Mouse (Mus musculus) CH12F3 (cell line): Measurements from ENCODE around the gene Cxcl17.
"Not testable (repeated sequence)": the region's sequence is repeated elsewhere in the genome, so short reads cannot be mapped to it uniquely, and the experiment has no call there.

ENCODE experiments used
- in situ Hi-C: fragments of 300-500 bp; cut with MboI; formaldehyde crosslinking; loops from 2 replicates; pipeline ENCODE4 v1.14.3; 2020; ENCODE audit warnings: low sequenced_read_pairs

Gene Cxcl17

DNA sequence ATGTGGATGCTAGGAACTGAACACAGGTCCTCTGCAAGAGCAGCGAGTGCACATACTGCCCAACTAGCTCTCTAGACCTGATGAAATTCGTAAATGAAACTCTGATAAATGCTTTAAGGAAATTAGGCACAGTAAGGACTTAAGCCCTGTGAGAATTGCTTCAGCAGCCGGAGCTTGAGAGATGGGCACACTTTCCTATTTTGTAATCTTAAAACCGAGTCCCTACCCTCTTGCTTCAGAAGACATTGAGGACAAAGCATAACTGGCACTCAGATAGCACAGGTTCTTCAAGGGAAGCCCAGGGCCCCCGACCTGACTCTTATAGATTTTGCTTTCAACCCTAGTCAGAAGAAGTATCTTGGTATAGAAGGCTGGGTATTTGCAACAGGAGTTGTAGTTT lies 14.5 kb upstream of the Cxcl17 start:
- in situ Hi-C loops, result loop anchor here (5.0 to 10.0 kb wide), 2 partner anchors 50 to 178 kb away; partner anchors contain the start of gene Ceacam1

DNA sequence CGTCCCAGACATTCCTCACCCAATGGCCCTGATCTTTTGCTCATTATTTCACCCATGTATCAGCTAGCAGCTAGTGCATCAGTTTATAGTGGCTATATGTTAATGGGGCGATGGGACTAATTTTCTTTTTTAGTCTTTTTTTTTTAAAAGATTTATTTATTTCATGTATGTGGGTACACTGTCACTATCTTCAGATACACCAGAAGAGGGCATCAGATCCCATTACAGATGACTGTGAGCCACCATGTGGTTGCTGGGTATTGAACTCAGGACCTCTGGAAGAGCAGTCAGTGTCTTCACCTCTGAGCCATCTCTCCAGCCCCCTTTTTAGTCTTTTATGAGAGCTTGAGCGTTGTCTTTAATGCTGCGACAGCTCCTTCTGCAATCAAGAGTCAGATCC lies 13.7 kb upstream of the Cxcl17 start:
- in situ Hi-C loops, result loop anchor here (5.0 to 10.0 kb wide), 2 partner anchors 51 to 178 kb away; partner anchors contain the start of gene Ceacam1

DNA sequence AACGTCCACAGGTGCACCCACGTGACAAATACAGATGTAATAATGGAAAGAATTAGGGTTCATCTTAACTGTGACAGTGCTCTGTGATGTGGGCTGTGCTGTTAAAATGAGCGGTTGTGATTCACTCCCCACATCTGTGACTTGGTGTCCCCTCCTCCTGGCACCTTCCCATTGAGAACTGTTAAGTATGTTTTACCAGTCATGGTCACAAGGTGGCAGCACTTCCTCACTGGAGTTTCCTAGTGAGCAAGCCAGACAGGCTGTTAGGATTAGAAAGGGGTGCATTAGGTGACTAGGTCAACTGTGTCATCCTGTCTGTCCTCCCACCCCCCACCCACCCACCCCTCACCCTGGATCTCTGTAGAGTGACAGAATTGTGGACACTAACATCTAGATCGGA lies 11.7 kb upstream of the Cxcl17 start:
- in situ Hi-C loops, result loop anchor here (10.0 kb wide), 1 partner anchor 180 kb away; no protein-coding TSS in a partner anchor

DNA sequence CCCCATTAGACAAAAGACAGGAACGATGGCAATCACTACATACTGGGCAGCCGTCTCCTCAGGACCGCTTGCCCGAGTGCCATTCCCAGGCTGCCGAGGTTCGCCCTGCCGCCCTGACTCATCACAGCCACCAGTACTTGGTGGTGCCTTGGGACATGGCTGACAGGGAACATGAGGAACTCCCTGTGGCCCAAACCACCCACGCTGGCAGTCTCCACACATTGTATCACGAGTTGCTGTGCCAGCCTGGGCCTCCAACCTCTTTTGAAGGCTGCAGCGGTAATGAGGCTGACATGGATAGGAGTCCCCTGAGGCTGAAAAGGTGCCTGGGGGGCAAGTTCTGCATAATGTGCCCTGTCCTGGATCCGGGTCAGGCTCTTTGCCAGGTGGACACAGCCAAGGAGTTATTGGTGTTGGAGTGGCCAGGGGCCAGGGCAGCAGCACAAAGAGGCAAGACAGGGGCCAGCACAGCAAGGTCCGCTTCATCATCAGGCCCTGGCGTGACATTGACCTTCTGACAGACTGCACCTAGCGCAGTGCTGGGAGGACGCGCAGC lies 9.7 kb upstream of the Cxcl17 start:
- in situ Hi-C loops, result loop anchor here (10.0 kb wide), 1 partner anchor 182 kb away; no protein-coding TSS in a partner anchor

DNA sequence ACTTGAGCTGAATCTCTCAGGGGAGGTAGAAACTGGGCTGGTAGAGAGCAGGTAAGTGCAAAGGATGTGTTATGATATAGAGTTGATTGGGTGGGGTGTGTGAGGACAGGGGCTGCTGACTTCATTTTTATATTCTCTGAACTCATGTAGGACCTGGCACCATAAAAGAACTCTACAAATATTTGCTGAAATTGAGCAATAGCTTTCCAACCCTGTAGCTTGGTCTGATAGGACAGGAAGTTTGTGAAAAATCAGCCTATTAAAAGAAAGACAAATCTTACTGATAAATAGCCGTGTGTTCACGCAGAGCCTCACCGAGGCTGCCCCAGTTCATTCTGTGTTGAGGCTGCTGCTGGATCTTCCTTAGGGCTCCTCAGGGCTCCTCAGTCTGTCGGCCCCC lies 7.3 kb upstream of the Cxcl17 start:
- in situ Hi-C loops, result loop anchor here (10.0 kb wide), 1 partner anchor 185 kb away; no protein-coding TSS in a partner anchor

DNA sequence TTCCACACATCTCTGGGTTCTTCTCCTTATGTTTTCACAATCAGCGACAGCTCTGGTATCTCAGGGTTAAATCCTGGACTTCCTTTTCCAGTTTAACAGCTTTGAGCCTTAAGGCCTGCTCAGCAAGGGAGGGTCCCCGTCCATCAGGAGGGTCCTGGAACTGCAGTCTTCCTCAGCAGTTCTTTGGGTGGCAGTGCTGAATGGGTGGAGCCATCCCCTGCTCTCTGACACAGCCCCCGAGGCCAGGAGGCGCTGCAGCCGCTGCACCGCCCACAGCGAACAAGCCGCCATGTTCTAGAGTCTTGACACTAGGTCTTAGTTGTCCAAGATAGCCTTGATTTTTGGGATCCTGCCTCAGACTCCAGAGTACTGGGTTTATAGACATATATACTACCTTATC lies 6.8 kb upstream of the Cxcl17 start:
- in situ Hi-C loops, result no loop called here

DNA sequence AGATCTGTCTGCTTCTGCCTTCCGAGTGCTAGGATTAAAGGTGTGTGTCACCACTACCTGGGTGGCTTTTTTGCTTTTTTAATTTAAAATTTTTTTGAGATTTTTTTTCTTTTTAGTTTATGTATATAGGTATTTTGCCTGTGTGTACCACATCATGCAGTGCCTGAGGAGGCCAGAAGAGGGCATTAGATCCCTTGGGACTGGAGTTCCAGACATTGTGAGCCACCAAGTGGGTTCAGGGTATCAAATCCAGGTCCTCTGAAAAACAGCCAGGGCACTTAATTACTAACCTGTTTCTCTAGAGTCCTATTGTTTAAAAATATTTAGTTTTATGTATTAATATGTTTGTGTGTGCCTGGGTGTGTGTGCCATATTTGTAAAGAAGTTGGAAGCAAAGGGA lies 4.9 kb upstream of the Cxcl17 start:
- in situ Hi-C loops, result no loop called here

DNA sequence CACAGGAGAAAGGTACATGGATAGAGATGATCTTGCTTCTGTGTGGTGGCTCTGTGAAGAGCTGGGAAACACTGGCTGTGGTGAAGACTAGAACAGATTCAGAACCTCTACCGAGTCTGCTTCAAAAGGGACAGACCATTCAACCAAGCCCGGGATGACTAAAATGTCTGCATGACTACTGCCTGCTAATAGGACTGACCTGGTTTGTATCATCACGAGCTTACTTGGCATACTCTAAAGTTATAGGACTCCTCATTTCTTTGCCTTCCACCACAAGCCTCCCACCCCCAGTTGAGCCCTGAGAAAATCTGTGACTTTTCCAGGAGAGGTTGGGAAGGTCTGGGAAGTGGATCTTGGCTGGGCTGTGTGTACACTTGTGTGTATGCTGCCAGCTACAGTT lies 825 bp downstream of the Cxcl17 start:
- in situ Hi-C loops, result no loop called here

DNA sequence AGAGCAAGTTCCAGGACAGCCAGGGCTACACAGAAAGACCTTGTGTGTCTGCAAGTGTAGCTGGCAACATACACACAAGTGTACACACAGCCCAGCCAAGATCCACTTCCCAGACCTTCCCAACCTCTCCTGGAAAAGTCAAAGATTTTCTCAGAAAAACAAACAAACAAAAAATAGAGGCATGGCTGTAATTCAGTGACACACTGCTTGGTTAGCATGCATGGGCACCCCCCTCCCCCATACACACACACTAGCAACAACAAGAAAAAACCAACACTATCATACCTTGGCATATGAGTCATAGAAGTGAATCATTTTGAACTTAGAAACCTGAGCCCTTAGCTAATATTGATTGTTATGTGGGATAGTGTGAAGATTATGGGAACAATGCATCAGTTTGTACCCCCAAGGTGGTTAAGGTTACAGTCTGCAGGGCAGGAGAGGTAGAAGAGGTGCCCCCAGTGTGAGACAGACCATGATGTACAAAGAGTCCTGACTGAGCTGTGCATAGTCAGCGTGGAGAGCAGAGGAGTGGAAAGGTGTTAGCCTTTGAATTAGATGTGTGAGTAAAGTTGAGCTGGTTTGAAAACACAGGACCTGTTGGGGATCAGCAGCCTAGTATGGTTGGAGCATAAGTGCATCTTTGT lies 1.6 kb downstream of the Cxcl17 start:
- in situ Hi-C loops, result no loop called here

DNA sequence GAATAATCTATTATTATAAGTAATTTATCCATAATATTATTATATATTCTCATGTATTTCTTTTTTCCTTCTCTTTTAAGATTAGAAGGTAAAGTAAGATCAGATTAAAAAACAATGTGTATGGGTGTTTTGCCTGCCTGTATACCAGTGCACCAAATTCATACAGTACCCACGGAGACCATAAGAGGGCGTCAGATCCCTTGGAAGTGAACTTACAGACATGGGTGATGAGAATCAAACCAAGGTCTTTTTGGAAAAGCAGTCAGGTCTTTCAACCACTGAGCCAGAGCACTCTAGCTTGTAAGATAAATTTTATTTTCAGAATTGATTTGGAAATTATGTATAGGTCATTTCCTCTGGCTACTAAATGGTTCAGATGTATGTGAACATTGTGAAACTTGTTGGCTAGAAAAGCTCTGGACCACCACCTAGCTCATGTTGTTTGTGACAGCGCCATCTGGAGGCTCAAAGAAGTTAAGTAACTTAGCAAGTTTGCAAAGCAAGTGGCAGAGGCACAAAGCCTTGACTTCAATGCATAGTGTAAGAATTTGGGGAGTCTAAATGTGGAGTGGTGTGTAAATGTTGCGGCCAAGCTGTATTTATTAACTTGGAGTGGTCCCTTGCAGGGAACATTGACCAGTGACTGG lies 3.4 kb downstream of the Cxcl17 start:
- in situ Hi-C loops, result no loop called here

DNA sequence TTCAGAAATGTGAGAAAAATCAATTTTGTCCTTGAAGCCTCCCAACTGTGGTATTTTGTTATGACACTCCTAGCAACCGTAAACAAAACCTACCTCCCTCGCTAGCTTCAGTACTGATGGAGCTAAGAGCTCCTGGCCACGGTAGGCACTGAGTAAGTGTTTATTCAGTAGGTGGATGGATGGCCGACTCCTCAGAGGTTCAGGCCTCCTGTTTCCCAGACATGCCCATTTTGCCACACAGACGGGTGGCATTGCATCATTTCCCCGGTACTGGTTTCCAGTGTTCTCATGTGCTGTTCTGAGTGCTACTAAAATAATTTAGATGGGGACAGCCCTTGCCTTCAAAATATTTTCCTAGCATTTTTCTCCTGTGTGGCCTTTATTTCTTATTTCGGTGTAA lies 6.2 kb downstream of the Cxcl17 start:
- in situ Hi-C loops, result no loop called here

DNA sequence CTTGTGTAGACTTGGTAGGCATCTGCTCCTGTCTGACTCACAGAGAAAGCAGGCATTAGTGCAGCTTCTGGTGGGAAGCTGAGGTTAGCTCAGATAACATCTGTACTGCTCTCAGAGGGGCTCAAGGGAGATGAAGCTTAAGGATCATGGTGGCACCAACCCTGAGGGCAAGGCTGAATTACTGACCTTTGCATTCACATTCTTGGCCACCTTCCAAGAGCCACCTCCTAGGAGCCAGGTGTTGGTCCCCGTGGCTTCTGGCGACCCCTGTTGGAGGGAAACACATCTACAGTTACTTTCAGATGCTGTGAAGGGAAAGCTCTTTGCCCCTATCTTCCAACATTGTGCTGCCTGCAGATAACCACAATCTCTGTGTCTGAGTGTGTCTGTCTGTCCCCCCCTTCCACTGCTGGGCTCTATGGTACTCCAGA lies 10.0 kb downstream of the Cxcl17 start:
- in situ Hi-C loops, result no loop called here

DNA sequence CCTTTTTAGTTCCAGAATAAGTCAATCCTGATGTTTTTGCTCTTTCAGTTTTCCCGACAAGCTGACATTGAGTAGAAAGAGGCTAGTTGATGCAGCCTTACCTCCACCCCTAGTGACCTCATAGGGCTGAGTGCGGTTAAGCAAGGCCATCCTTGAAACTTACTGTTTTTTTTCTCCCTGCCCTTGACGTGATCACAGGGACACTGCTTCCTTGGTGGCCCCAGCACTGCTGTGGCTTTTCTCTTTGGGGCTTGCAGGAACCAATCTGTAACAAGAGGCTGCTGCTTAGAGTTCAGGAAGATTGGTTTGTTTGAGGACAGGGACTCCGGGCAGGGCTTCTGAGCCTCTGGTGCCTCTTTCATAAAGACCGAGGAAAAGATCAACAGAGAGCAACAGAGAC lies 10.7 kb downstream of the Cxcl17 start:
- in situ Hi-C loops, result no loop called here

DNA sequence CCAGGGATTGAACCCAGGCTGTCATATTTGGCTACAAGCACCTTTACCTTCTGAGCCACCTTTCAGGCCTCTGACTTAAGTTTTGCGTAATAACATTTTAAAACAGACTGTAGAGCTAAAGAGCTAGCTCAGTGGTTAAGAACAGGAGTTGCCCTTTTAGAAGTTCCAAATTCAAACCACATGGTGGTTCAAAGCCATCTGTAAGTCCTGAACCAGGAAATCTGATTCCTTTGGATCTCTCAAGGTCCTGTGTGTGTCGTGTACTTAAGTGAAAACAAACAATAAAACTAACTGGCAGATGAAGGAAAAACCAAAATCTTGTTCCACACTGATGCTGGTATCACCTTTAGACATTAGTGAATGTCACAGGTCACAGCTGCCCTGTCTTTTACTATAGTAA lies 11.1 kb downstream of the Cxcl17 start:
- in situ Hi-C loops, result no loop called here

DNA sequence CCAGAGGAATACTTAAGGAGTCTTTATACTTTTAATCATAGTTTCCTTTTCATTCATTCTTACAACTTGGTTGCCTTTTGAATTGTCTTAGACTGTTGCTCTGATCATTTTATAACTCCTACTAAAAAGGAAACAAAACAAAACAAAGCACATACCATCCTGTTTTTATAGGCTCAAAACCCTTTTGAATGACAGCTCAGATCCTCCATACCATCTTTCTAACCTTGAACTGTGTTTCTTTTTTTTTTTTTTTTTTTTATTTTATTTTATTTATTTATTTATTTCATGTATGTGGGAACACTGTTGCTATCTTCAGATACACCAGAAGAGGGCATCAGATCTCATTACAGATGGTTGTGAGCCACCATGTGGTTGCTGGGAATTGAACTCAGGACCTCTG lies 13.7 kb downstream of the Cxcl17 start:
- in situ Hi-C loops, result not testable (repeated sequence)

DNA sequence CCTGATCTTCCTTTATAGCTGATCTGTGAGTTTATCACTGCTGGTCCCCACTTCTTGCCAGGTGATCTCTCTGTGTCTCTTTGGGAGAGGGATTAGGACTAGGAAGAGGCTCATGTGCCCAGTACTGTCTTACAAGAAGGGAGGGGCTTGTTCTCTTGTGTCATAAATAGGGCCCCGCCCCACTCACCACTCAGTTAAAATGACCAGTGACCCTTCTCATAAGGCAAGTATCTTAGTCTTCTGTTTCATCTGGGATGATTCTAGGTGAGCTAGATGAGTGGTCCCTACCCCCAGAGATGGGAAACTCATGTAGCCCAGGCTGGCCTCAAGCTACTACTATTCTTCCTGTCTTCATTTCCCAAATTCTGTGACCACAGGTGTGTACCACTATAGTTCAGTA lies 14.1 kb downstream of the Cxcl17 start, which contains the start of gene Lipe:
TSS of gene Lipe (minus strand) at position 101 of the 400 bp plus-strand sequence.
- in situ Hi-C loops, result no loop called here

DNA sequence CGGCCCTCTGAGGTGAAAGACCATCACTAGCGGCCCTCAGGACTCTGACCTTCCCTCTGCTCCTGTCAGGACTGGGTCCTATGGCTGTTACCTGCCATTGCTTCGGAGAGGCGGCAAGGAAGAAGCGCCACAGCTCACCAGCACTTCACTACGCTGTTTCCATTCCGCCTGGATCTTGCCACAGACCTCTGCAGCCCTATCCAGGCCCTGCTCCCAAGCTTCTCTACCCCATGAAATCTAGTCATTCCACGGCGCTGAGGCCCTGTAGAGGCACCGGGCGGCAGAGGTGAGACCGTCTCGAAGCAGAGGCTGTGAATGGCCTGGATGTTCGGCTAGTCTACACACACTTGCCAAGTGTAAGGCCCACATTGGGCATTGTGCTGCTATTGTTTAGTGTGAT lies 16.1 kb downstream of the Cxcl17 start:
- in situ Hi-C loops, result no loop called here

DNA sequence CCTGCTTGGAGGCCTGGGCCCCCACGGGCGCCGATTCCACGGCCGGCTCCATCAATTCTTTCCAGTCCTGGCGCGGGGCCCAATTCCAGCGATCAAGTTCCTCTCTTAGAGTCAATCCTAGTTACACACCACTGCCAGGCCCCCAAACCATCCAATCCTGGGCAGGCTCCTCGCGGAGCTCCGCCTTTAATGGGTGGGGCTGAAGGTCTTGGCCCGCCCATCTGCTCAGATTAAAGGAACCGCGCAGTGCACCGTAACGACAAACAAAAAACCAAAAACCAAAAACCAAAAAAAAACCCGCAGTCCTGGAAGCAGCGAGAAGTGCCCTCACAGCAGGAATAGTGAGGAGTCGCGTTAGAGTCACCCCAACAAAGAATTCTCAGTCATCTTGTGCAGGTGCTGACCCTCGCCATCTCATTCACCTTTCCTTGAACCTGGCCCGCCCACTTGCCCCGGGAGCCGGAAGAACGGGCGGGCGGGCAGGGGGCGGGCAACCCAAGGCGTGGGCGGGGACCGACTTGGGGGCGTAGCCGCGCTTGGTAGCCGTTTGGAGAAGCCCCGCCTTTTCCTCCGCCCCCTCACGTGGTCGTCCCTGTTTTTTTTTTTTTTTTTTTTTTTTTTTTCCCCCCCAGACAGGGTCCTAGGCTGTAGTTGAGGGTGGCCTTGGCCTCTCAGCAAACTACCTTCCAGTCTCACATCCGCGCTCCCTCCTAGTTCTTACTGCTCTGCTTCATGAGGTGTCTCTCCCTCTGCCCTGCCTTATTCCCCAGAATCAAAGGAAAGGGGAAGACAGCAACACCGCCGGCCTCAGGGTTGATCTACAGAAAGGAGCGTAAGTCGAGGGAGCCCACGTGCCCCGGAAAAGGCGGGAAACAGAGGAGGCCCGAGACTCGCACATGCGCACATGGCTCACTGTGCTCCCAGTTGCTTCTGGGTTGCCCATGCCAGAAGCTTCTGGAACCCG lies 16.8 kb downstream of the Cxcl17 start:
- in situ Hi-C loops, result no loop called here

DNA sequence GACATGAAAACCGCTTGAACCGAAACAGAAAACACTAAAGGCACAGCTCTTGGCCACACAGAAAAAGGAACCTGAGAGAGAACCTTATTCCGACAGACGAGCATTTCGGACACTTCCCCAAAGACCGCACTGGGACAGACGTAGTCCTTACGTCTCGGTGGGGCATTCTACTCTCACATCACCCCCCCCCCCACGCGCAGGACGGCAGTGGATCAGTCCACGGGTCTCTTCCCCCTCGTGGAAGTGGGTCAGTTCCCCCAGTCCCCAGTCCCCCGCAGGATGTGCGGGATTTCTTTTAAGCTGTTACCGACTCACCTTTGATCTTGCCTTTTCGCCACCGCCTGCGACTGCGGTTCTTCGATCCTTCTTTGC lies 17.5 kb downstream of the Cxcl17 start:
- in situ Hi-C loops, result no loop called here

DNA sequence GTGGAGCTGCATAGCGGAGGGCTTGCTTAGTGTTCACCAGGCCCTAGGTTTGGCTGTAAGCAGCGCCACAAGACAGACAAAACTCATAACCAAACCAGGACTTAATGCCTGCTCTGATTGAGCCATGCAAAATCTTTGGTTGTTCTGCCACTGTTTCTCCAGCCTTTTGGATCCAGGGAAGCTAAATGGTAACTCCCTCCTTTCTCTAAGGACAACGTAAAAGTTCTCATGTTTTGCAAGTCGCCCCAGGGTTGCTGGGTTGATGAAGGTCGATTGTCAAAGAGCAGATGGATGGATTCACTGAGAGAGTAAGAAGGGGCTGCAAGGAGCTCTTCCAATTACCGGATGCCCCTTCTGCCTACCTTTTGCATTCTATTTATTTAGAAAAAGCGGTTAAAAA lies 17.9 kb downstream of the Cxcl17 start:
- in situ Hi-C loops, result no loop called here
